Comparison of ENCODE assay signal across 9 mouse cellular contexts in the genomic region with DNA sequence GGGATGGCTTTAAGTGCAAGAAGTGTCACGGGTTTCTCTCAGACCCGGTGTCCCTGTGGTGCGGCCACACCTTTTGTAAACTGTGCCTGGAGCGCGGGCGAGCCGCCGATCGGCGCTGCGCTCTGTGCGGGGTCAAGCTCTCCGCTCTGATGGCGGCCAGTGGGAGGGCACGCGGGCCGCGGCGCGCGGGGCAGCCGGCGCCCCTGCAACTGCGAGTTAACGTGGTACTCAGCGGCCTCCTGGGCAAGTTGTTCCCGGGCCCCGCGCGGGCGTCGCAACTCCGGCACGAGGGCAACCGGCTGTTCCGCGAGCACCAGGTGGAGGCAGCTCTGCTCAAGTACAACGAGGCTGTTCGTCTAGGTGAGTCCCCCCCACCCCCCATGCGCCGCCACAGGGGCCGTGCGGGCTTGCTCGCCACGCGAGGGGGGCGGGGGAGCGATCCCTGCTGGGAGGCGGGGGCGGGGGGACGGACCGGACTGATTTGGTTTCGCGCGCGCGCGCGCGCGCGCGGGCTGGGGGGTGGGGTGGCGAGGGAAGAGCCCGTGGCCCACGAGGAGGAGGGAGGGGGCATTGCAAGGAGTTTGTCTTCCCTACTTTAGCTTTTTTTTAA. TPM values are rescaled to one million over a fixed set of nuclear protein-coding genes. Genes with fewer than 3 reads are reported as not detected.
DNase-seq lines count a peak whose midpoint lies in the region; ATAC-seq lines count a peak whose summit lies in the region.
"Had no signal": no experiment of that assay in that cellular context is flagged by ENCODE, and none has a peak within 500 bp of the region (broad histone marks: within the 10 kb centered on the region; RNA-seq: fewer than 3 reads in every experiment).

No protein-coding gene starts in this region.

- peaks cover 51% of the 10 kb centered on the region for H3K27me3 ChIP-seq in heart, embryonic 15.5 days

- peaks cover 44% of the 10 kb centered on the region for H3K79me2 ChIP-seq in macrophage (ENCODE audit: inconsistent target)

- H3K4me1 ChIP-seq in heart, embryonic 15.5 days (replicated peaks) = peaks cover 7% of the 10 kb centered on the region

- peak overlapping the region; percentile 54 for H3K4me3 ChIP-seq in heart, embryonic 15.5 days
- H3K4me3 ChIP-seq in macrophage (ENCODE audit: inconsistent target) = peak overlapping the region; percentile 47

- H3K36me3 ChIP-seq in heart, embryonic 15.5 days = no peaks in the 10 kb centered on the region
- no peaks in the 10 kb centered on the region; the same call in 1 of the 2 replicates for H3K36me3 ChIP-seq in macrophage (ENCODE audit: inconsistent target)

- peak; percentile 91 for DNase-seq in heart, adult 11 months
- DNase-seq in heart, adult 8-10 months (ENCODE audit: low spot score) = no peak
- peak; percentile 13 for DNase-seq in ES-CJ7 (ENCODE audit: low read depth, low spot score)
- peak; percentile 25 to 26 for DNase-seq in cerebellum, postnatal 36 days
- peak; percentile 54 for DNase-seq in kidney, postnatal 10 days
- DNase-seq in thymus, postnatal 25 days = peak; percentile 22

- ATAC-seq in heart, embryonic 15.5 days (replicated peaks; ENCODE audit: insufficient number of reproducible peaks, insufficient read depth, low FRiP score, low read depth) = no peak

- no peak overlapping the region; the same call in 1 of the 2 replicates for H3K9ac ChIP-seq in heart, embryonic 15.5 days

- WGBS in heart, embryonic 15.5 days = 15% methylated on average over 42 of the region's 66 CpGs
- WGBS in macrophage (ENCODE audit: missing documents) = 7% methylated on average over 32 of the region's 66 CpGs

- H3K9me3 ChIP-seq in heart, embryonic 15.5 days (replicated peaks) = no peaks in the 10 kb centered on the region

- H3K27ac ChIP-seq in heart, embryonic 15.5 days = no peak overlapping the region
- peak overlapping the region; percentile 82 for H3K27ac ChIP-seq in macrophage

- peak overlapping the region; percentile 91 for H3K4me2 ChIP-seq in heart, embryonic 15.5 days

RNA-seq across cellular contexts. Expression of gene Lonrf3, which starts 1.0 kb away (rescaled TPM):
- 1 to 10 TPM in 2 of 4 experiments, under 1 TPM in 2; 0.66 to 1.5 (median 1.0) TPM for total RNA-seq in heart, adult 8-10 months (2022)
- polyA plus RNA-seq in heart, embryonic 15.5 days (2015; fragmentation: Nextera tagmentation; extraction: Ambion mirVana) = 0.16 and 0.23 TPM in 2 replicates
- 100 to 1,000 TPM in 9 of 26 experiments, 10 to 100 TPM in 16, 1 to 10 TPM in 1; 5.8 to 175 (median 68.3) TPM for total RNA-seq in macrophage (2018; cell fraction: chromatin; rRNA removed)
- 10 to 100 TPM; 19.5 to 65.0 (median 32.6) TPM for total RNA-seq in macrophage (2018; cell fraction: cytosol; rRNA removed)
- 100 to 1,000 TPM in 5 of 26 experiments, 10 to 100 TPM in 21; 25.3 to 135 (median 55.4) TPM for total RNA-seq in macrophage (2018; cell fraction: nucleus; rRNA removed)
- 11.8 to 40.5 TPM (median 16.3 TPM) in 3 replicates for polyA plus RNA-seq in macrophage (2018)
- total RNA-seq: MEL had no signal

Comparison
In these comparisons a context has a peak if more than half of its experiments do, and no peak if none do; other contexts are left out.
1. RNA of gene Lonrf3, which starts 1.0 kb away (polyA plus RNA-seq): 11.8 to 40.5 TPM in macrophage; 0.16 to 0.23 TPM in heart, embryonic 15.5 days; every median in the first group is over 10 times any median in the second.